Mouse (Mus musculus): ENCODE measurements around the gene Chn2.
A peak's percentile ranks its signal among the peaks of the same experiment; 100 is the strongest.

The Chn2 gene

GRCm38 (mm10) chr6:54043536-54043935, 4.2 kb downstream of the Chn2 start:
- no peak for DNase-seq

DNA sequence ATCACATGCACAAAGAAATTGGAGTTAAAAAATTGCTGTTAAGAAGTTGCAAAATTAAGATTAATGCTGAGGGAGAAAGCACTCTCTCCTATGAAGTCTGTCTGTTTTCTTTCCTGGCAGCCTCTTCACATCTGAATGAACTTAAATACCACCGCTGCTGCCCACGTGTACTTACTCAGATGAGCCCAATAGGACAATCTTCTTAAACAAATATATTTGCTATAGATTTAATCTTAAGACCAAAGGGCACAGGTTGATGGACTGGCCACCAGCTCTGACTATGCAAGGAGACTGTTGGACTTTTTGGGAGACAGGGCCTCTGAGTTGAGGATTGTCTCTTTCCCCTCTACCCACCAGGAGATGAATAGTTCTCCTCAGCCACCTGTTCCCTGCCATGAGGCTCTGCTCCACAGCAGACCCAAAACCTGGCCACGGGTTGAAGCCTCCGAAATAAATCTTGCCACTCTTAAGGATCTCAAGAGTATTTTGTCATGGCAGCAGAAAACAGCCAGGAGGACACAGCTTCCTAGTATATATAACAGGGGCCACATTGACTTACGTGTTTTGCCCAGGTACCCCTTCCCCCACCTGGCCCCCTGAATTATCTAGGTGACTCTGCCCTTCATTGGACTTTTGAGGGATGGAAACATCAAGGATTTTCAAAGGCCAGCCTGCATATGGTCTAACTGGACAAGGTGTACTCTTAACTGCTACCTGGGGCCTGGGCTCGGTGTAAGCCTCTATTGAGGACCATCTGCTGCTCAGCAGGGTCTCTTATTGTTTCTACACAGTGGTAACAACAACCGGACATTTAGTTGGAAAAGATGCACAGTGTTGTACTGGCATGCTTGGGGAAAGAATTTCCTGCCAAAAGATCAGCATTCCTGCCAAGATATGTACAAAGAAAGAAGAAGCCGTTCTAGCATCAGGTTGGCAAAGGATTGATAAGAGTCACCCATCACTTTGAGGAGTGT, 6.7 kb downstream of the Chn2 start:
- no peak for DNase-seq

DNA sequence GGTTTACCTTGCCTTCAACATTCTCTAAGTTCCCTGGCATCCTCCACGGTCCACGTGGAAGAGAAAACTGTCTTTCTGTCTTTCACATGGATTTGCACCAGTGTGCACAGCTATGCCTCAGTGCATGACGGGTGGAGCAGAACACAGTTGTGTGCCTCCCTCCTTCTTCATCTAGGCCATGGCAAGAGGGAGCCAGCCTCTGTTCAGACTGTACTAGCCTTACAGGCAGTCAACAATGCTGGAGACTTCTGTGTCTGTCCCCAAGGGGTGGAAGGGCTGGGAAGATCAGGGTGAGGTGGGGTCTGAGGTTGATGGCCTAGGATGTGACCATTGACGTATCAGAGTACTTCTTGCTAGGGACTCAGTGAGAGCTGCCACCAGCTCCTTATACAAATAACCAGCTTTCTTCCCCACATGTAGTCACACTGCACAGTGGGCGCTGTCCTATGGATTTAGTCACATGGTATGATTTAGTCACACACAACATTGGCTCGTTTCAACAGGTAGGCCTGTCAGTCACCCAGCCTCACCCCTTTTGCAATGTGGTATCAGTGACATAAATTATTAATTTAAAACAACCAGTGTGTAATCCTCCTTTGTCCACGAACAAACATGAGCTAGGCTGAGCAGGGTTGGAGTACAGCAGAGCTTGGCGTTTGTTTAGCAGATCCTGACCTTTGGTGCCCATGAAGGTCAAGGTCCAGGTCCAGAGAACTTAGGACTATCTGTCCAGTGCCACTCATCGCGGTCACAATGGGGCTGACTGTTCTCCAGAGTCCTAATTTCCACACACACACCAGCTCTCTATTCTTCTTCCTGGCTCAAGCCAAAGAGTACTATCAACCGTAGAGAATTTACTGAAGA, 7.8 kb downstream of the Chn2 start:
- peak; percentile 65 to 70 for DNase-seq

GRCm38 (mm10) chr6:54048768-54049167, 9.4 kb downstream of the Chn2 start:
- DNase-seq, result no peak

DNA sequence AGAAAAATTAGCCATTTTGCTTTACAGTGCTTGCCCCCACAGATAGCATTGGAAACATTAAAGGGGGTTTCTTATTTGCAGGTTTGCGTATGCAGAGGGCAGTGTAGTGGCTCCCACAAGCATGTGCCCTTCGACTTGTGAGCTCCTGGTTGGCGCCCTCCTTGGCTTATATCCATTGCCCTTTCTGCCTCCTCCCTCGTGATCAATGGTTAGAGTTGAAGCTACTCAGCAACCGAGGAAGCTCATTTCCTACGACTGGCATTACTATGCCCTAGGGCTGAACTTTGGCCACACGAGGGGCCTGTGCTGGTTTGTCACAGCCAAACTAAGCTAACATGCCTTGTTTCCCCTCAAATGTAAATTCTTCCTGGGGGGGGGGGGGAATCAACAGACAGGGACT, 11.8 kb downstream of the Chn2 start:
- peak; percentile 63 to 79 for DNase-seq

GRCm38 (mm10) chr6:54052124-54052523, 12.8 kb downstream of the Chn2 start:
- no peak for DNase-seq

- DNase-seq, result no peak
Measured at GRCm38 (mm10) chr6:54052666-54053065, 13.3 kb downstream of the Chn2 start.

DNA sequence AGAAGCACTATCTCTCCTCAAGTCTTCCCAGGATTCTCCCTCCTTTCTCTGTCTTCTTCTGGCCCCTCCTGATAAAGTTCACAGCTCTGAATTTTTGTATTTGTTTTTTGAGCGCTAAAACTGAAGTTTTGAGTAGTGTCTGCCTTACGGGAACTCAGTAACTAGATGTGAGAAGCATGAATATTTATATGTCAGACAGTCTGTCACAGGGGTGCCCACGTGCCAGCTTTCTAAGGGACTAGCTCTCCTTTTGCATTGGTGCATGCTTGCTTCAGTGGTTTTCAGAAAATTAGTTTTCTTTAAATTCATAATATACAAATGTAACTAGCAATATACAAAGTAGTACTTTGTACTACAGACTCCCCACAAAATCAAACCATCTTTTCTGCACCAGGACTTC, 14.0 kb downstream of the Chn2 start:
- no peak for DNase-seq

DNA sequence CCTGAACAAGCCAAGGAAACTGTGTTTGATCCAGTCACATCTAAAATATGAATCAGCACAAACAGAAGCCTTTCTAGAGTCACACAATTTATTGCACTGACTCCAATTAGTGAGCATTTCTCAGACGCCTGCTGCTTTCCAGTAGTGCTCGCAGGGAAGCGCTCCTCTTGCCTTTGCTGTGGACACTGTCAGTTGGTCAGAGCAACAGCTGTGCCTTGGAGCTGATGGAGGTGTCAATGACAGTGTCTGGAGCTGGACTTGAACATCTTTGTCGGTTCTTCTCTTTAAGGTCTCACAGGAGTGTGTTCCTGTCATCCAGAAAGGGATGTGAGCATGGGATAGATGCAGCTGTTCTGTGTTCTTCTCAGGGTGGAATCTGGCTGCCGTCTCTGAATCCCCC, 16.0 kb downstream of the Chn2 start:
- no peak for DNase-seq

DNA sequence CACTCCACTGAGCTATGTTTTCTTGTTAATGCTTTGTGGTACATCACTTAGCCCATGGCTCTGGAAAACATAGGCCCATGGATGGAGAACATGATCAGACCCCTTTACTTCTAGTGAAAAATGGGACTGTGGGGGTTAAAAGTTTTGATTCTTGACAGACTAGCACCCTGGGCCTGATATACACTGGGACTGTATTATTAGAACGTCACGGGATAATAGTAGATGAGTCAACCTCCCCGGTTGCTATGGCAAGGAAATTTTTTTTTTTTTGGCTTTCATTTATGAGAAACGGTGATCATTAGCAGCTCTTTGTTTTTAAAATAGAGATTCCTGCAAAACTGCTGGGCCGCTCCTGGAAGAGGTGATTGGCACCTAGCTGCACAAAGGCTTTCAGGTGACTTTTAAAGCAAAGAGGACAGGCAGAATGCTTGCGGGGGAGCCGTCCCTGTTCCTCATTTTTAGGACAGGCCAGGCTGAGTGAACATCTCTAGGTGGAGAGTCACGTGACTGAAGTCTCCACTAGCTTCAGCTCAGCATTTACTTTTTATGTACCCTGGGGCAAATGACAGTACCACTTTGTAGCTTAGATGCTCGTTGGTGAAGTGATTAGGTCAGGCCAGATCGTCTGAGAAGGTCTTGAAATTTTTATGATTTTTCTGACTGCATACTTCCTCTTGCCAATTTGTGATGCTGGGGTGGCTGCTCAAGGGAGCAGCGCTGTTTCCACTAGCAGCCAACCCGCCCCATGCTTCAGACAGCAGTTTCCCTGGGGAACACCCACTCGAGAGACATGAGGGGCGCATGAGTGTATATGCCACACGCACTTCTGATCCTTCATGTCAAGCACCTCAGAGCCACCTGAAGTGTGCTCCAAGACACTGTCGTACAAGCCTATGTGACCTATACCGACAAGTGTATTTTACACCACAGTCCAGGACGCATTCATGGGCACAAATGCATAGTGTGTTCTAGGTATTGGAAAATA, 17.5 kb downstream of the Chn2 start:
- DNase-seq, result no peak

DNA sequence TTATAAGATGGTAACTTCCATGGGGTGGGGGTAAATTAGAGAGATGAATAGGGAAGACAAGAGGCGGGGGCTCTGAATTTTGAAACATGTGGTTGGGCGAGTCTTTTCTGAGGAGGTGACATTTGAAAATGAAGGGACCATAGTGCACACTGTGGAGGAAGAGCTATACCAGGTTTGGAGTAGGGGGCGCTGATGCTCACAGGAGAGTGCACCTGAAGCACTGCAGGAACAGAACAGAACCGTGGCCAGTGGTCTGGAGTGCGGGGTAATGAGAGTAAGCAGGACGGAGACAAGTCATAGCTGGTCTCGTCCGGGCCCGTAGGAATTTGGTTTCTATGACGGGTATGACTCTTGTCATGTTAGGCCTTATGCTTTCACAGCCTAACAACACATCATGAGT, 18.3 kb downstream of the Chn2 start:
- DNase-seq, result no peak

DNA sequence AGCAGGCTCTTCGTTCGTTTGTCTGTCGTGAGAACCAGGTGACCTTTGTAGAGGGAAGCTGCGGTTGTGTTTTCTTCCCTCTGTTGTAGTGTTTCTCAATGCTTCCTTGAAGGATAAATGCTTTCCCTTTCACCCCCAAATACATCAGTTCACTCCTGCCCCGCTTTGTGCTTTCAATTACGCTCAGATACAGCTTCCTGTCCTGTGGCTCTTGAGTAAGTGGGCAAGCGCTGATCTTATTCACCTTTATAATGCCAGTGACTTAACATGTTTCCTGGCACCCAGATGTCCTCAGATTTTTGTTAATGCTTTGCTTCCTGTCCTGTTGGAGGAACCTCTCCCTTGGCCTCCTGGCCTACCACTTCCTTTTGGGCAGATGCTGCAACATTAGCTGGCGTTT, 19.5 kb downstream of the Chn2 start:
- DNase-seq, result peak in 1 of 2 experiments; percentile 35

- DNase-seq, result no peak
Measured at GRCm38 (mm10) chr6:54060258-54060657, 20.9 kb downstream of the Chn2 start.

DNA sequence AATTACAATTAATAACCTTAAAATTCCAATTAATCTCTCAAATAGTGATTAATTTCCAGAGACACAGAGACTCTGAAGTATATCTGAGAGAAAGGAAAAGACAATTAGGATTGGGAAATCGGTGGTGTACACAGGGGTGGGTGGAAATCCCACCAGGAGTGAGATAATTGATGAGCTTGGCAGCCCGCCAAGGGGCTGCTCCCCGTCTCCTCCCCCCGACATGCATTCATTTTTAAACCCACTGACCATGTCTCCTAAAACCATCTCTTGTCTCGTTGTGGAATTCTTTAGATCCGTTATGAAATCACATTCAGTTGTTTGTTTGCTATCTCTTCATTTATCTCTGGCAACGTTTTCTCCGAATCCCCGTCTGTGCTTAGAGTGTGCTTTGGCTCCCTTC, 22.0 kb downstream of the Chn2 start:
- DNase-seq, result no peak

DNA sequence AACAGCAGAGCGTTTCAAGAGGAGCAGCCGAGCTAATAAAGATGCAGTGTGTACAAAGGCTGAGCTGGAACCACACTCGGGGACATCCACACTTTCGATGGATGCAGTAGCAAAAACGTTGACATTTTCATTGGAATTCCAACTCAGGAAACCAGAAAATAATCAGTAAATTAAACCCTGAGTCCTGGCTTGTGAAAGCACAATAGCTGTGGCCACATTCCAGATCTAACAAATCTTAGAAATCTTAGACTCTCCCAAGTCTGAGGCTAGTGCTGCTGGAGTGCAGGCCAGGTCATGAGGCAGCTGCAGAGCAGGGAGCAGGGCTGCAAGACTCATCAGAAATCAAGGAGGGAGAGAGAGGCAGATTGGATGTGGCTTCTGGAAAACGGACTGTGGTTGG, 24.5 kb downstream of the Chn2 start:
- DNase-seq, result no peak

- DNase-seq, result no peak
Measured at GRCm38 (mm10) chr6:54067380-54067779, 28.0 kb downstream of the Chn2 start.

- no peak for DNase-seq
Measured at GRCm38 (mm10) chr6:54068882-54069281, 29.5 kb downstream of the Chn2 start.

GRCm38 (mm10) chr6:54070736-54071135, 31.4 kb downstream of the Chn2 start:
- DNase-seq, result peak; percentile 56 to 57

DNA sequence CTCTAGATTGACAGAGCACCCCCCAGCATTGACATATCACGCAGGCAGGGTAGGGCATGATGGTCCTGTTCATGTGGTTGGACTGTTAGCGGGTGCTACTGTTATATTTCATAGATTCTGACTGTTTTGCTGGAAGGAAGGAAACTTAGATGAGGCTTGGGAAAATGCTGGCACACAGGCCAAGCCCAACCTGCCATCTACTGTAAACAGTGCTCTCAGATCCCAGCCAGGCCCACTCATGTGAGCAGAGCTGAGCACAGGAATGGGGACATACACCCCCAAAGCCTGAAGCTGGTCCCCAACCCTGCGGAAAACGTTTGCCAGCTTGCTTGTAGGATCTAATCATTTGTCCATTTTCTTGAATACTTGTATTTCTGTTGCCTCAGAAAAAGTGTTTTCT, 32.1 kb downstream of the Chn2 start:
- no peak for DNase-seq

DNA sequence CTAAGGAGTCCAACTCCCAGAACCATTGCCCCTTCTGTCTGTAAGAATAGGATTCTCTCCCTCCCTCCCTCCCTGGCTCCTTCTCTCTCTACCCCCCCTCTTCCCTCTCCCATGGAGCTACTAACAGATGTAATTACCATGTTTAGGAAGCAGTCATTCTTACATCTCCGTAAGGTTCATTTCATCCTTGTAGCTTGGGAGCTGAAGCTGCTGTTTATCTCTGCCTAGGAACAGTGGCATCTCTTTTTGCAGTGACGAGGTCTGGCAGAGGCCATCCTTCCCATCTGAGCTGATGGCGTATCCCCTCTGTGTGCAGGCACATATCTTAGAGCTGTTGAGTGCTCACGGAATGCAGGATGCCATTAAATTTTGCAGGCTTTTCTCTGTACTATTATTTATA, 35.1 kb downstream of the Chn2 start:
- DNase-seq, result no peak

- no peak for DNase-seq
Measured at GRCm38 (mm10) chr6:54075419-54075818, 36.1 kb downstream of the Chn2 start.

- no peak for DNase-seq
Measured at GRCm38 (mm10) chr6:54076625-54077024, 37.3 kb downstream of the Chn2 start.

GRCm38 (mm10) chr6:54078269-54078668, 38.9 kb downstream of the Chn2 start:
- no peak for DNase-seq

Measured in kidney, adult 8-10 months (tissue).